ENCODE assay signal across 18 mouse cellular contexts in the genomic region with DNA sequence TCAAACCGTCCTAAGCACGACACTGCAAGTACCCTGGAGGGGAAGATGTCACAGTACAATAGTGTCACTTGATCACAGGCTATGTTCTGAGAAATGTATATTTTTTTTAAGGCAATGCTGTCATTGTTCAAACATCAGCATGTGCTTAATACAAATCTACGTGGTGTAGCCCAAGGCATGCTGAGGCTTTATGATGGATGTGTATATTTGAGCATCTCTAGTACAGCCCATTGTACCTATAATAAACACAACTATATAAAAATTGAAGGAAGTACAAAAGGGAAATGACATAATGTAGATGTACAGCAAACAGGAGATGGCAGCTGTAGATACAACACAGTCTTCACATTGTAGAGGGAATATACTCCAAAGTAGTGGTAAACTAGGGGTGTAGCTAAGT.
"Had no signal": no experiment of that assay in that cellular context is flagged by ENCODE, and none has a peak within 500 bp of the region (broad histone marks: within the 10 kb centered on the region; RNA-seq: fewer than 3 reads in every experiment).

No protein-coding gene starts in this region.

- H3K4me2 ChIP-seq: liver, embryonic 12.5 days; lung, embryonic 15.5 days; midbrain, embryonic 13.5 days; midbrain, embryonic 15.5 days; neural tube, embryonic 13.5 days; neural tube, embryonic 15.5 days had no signal

- H3K4me1 ChIP-seq: liver, embryonic 12.5 days; lung, embryonic 15.5 days; midbrain, embryonic 10.5 days; midbrain, embryonic 13.5 days; midbrain, embryonic 15.5 days; neural tube, embryonic 13.5 days; neural tube, embryonic 15.5 days had no signal

- H3K4me3 ChIP-seq: liver, embryonic 12.5 days; lung, embryonic 15.5 days; midbrain, embryonic 10.5 days; midbrain, embryonic 13.5 days; midbrain, embryonic 15.5 days; myocyte; neural tube, embryonic 13.5 days; neural tube, embryonic 15.5 days had no signal

- H3K27me3 ChIP-seq: liver, embryonic 12.5 days; lung, embryonic 15.5 days; midbrain, embryonic 13.5 days; midbrain, embryonic 15.5 days; neural tube, embryonic 13.5 days; neural tube, embryonic 15.5 days had no signal

- H3K36me3 ChIP-seq: liver, embryonic 12.5 days; lung, embryonic 15.5 days; midbrain, embryonic 10.5 days; midbrain, embryonic 13.5 days; midbrain, embryonic 15.5 days; neural tube, embryonic 13.5 days; neural tube, embryonic 15.5 days had no signal

- H3K9me3 ChIP-seq: liver, embryonic 12.5 days; lung, embryonic 15.5 days; midbrain, embryonic 10.5 days; midbrain, embryonic 13.5 days; midbrain, embryonic 15.5 days; neural tube, embryonic 13.5 days; neural tube, embryonic 15.5 days had no signal

- H3K27ac ChIP-seq: liver, embryonic 12.5 days; liver, embryonic 14.5 days; lung, embryonic 15.5 days; midbrain, embryonic 10.5 days; midbrain, embryonic 13.5 days; midbrain, embryonic 15.5 days; neural tube, embryonic 13.5 days; neural tube, embryonic 15.5 days had no signal

- H3K9ac ChIP-seq: liver, embryonic 12.5 days; liver, embryonic 14.5 days; lung, embryonic 15.5 days; midbrain, embryonic 13.5 days; midbrain, embryonic 15.5 days; neural tube, embryonic 13.5 days; neural tube, embryonic 15.5 days had no signal

- ATAC-seq: liver, embryonic 12.5 days; midbrain, embryonic 13.5 days; midbrain, embryonic 15.5 days had no signal

- DNase-seq: lung, postnatal 14 days; lung, postnatal 4 days; right cerebral cortex, adult 18-20 months; right cerebral cortex, postnatal 25 days; right cerebral cortex, postnatal 4 days; spleen, adult 18-20 months; thymus, adult 18-20 months; thymus, postnatal 14 days; thymus, postnatal 36 days had no signal
